Mouse (Mus musculus): ENCODE measurements at regions not wholly inside any gene's neighbourhood (a gene's known extent, or its start where the extent isn't known, plus 50 kb on each side); places are given as distances from the start of the nearest gene placed in this dataset.

DNA sequence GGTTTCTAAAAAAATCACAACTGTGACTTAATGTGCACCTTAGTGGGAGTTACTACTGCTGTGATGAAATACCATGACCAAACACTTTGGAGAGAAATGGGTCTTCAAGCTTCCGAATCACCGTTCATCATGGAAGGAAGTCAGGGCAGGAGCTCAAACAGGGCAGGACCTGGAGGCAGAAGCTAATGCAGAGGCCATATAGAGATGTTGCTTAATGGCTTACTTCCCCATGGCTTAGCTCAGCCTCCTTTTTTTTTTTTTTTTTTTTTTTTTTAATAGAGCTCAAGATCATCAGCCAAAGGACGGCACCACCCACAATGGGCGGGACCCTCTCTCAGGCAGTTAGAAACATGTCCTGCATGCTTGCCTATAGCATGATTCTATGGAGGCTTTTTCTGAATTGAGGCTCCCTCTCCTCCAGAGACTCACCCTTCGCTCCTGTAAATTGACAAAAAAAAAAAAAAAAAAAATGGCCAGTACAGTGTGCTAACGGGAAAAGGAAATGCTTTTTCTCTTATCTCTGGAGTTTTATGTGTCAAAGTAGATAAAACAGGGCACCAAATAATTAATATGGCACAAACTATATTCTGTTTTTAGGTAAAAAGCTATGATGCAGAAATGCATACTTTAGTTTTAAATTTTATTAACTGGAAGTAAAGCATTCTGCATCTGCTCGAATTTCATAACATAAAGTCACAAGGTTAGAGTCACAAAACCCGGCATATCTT, 149.0 kb upstream of the Sema3a start:
- TF ChIP-seq CTCF (IDR thresholded peaks at IDR 0.05; ENCODE audit: borderline replicate concordance, extremely low read depth, insufficient read depth, insufficient read length): no peak
- TF ChIP-seq POLR2A (IDR thresholded peaks at IDR 0.05; ENCODE audit: borderline replicate concordance, extremely low read depth, insufficient read depth, insufficient read length, poor library complexity, severe bottlenecking): no peak
